Mouse (Mus musculus) CH12.LX (cell line): ENCODE results near the gene Ppp6r1. TPM values are rescaled to one million over a fixed set of nuclear protein-coding genes. Genes with fewer than 3 reads are reported as not detected.

Experiments used
- DNase-seq: peaks from one replicate; pipeline ENCODE4 v3.0.0-alpha.2; 2013; ENCODE audit errors: extremely low read depth
- H3K27ac ChIP-seq: 2 replicates; pipeline ENCODE4 v1.5.1; 2012; ENCODE audit warnings: low read depth, mild to moderate bottlenecking, control low read depth, moderate library complexity; ENCODE audit not compliant: insufficient read depth
- H3K27me3 ChIP-seq: replicated peaks from 2 replicates; pipeline ENCODE3; 2012; ENCODE audit warnings: inconsistent platforms
- H3K36me3 ChIP-seq, 2 experiments: replicated peaks in 1 of 2; 2 replicates each; pipeline versions ENCODE3 to v1.6.1; 2012; ENCODE audit warnings: inconsistent platforms in 1 of 2, low read length in 1 of 2, mild to moderate bottlenecking in 1 of 2, mixed read lengths in 1 of 2, moderate library complexity in 1 of 2; ENCODE audit not compliant: control insufficient read depth in 1 of 2, insufficient read depth in 1 of 2
- H3K4me1 ChIP-seq, 2 experiments: 2 replicates each; pipeline ENCODE4 v1.6.1; 2012; ENCODE audit warnings: inconsistent platforms in 1 of 2, moderate library complexity in 1 of 2; ENCODE audit not compliant: insufficient read depth in 2 of 2, control insufficient read depth in 1 of 2
- H3K4me2 ChIP-seq: 2 replicates; pipeline ENCODE4 v1.6.1; 2012; ENCODE audit warnings: low read depth, mild to moderate bottlenecking, control low read depth; ENCODE audit not compliant: poor library complexity, insufficient read depth, severe bottlenecking
- H3K4me3 ChIP-seq, 3 experiments: fragments of 150-350 bp in 1 of 3; sonication (generic) in 1 of 3; replicated peaks in 1 of 3; 2 replicates each; pipeline versions ENCODE3 to v1.5.1; 2011 to 2012; ENCODE audit warnings: low read depth in 2 of 3, low read length in 2 of 3, mild to moderate bottlenecking in 2 of 3, moderate library complexity in 2 of 3, control low read depth in 1 of 3, improper control_type of control experiment in 1 of 3, inconsistent platforms in 1 of 3, mixed read lengths in 1 of 3; ENCODE audit not compliant: poor library complexity in 1 of 3
- H3K79me2 ChIP-seq: replicated peaks from 2 replicates; pipeline ENCODE4 v1.6.1; 2012; ENCODE audit warnings: mild to moderate bottlenecking, moderate library complexity; ENCODE audit not compliant: control insufficient read depth, poor library complexity, insufficient read depth, severe bottlenecking; ENCODE audit errors: extremely low read depth
- H3K9ac ChIP-seq: 2 replicates; pipeline ENCODE4 v1.6.1; 2012; ENCODE audit warnings: low read depth, mild to moderate bottlenecking, control low read depth, moderate library complexity; ENCODE audit not compliant: insufficient read depth
- H3K9me3 ChIP-seq: replicated peaks from 2 replicates; pipeline ENCODE3; 2012; ENCODE audit warnings: low read length, inconsistent platforms, mixed read lengths
- BHLHE40 ChIP-seq: IDR thresholded peaks from 2 replicates; pipeline ENCODE4 v1.6.1; 2011; ENCODE audit warnings: mild to moderate bottlenecking, low read depth, low read length, improper control_type of control experiment
- CHD1 ChIP-seq: IDR thresholded peaks from 2 replicates; pipeline ENCODE4 v1.6.1; 2012; ENCODE audit warnings: low read depth, low read length, improper control_type of control experiment, inconsistent platforms
- CHD2 ChIP-seq: IDR thresholded peaks from 2 replicates; pipeline ENCODE4 v1.6.1; 2011; ENCODE audit warnings: low read length, improper control_type of control experiment
- ELF1 ChIP-seq: IDR thresholded peaks from 2 replicates; pipeline ENCODE4 v1.6.1; 2014; ENCODE audit warnings: low read depth, mild to moderate bottlenecking, inconsistent platforms, low read length, improper control_type of control experiment
- EP300 ChIP-seq: IDR thresholded peaks from 2 replicates; pipeline ENCODE4 v1.6.1; 2011; ENCODE audit warnings: low read length, improper control_type of control experiment
- ETS1 ChIP-seq: conservative IDR thresholded peaks from 2 replicates; pipeline ENCODE4 v1.6.1; 2012; ENCODE audit warnings: low read depth, mild to moderate bottlenecking, inconsistent platforms, low read length, improper control_type of control experiment, moderate library complexity
- GABPA ChIP-seq: IDR thresholded peaks from 2 replicates; pipeline ENCODE4 v1.6.1; 2012; ENCODE audit warnings: low read depth, low read length, improper control_type of control experiment, inconsistent platforms; ENCODE audit not compliant: insufficient replicate concordance
- HCFC1 ChIP-seq: IDR thresholded peaks from 2 replicates; pipeline ENCODE4 v1.6.1; 2012; ENCODE audit warnings: low read depth, mild to moderate bottlenecking, inconsistent platforms, low read length, improper control_type of control experiment
- IRF4 ChIP-seq: IDR thresholded peaks from 2 replicates; pipeline ENCODE4 v1.6.1; 2014; ENCODE audit warnings: low read depth, mild to moderate bottlenecking, inconsistent platforms, low read length, improper control_type of control experiment
- JUN ChIP-seq: IDR thresholded peaks from 2 replicates; pipeline ENCODE4 v1.6.1; 2011; ENCODE audit warnings: low read depth, mild to moderate bottlenecking, low read length, improper control_type of control experiment, moderate library complexity; ENCODE audit not compliant: insufficient read depth
- MAFK ChIP-seq: IDR thresholded peaks from 2 replicates; pipeline ENCODE4 v1.6.1; 2011; ENCODE audit warnings: low read length, improper control_type of control experiment; ENCODE audit not compliant: insufficient replicate concordance
- MAX ChIP-seq: IDR thresholded peaks from 2 replicates; pipeline ENCODE4 v1.6.1; 2011; ENCODE audit warnings: low read length, improper control_type of control experiment
- MAZ ChIP-seq: IDR thresholded peaks from 2 replicates; pipeline ENCODE4 v1.6.1; 2012; ENCODE audit warnings: low read depth, mild to moderate bottlenecking, inconsistent platforms, low read length, improper control_type of control experiment, moderate library complexity
- MXI1 ChIP-seq: IDR thresholded peaks from 2 replicates; pipeline ENCODE4 v1.6.1; 2011; ENCODE audit warnings: mild to moderate bottlenecking, low read depth, low read length, improper control_type of control experiment
- MYC ChIP-seq: IDR thresholded peaks from 2 replicates; pipeline ENCODE4 v1.6.1; 2011; ENCODE audit warnings: low read depth, mild to moderate bottlenecking, improper control_type of control experiment, low read length
- NELFE ChIP-seq: IDR thresholded peaks from 2 replicates; pipeline ENCODE4 v1.6.1; 2011; ENCODE audit warnings: low read depth, low read length, improper control_type of control experiment
- NRF1 ChIP-seq: IDR thresholded peaks from 2 replicates; pipeline ENCODE4 v1.6.1; 2014; ENCODE audit warnings: low read depth, mild to moderate bottlenecking, inconsistent platforms, low read length, improper control_type of control experiment, moderate library complexity
- PAX5 ChIP-seq: IDR thresholded peaks from 2 replicates; pipeline ENCODE4 v1.6.1; 2012; ENCODE audit warnings: low read length, inconsistent platforms, mixed read lengths
- POLR2AphosphoS2 ChIP-seq: IDR thresholded peaks from 2 replicates; pipeline ENCODE4 v1.6.1; 2011; ENCODE audit warnings: low read depth, low read length, improper control_type of control experiment
- RCOR1 ChIP-seq: conservative IDR thresholded peaks from 2 replicates; pipeline ENCODE4 v1.6.1; 2012; ENCODE audit warnings: low read depth, mild to moderate bottlenecking, inconsistent platforms, low read length, improper control_type of control experiment
- SIN3A ChIP-seq: IDR thresholded peaks from 2 replicates; pipeline ENCODE4 v1.6.1; 2012; ENCODE audit warnings: low read length, improper control_type of control experiment, inconsistent platforms
- TBP ChIP-seq: conservative IDR thresholded peaks from 2 replicates; pipeline ENCODE4 v1.6.1; 2011; ENCODE audit warnings: low read depth, low read length, improper control_type of control experiment
- TCF12 ChIP-seq: IDR thresholded peaks from 2 replicates; pipeline ENCODE4 v1.6.1; 2014; ENCODE audit warnings: low read depth, mild to moderate bottlenecking, inconsistent platforms, low read length, improper control_type of control experiment
- UBTF ChIP-seq: IDR thresholded peaks from 2 replicates; pipeline ENCODE4 v1.6.1; 2012; ENCODE audit warnings: low read depth, mild to moderate bottlenecking, inconsistent platforms, low read length, improper control_type of control experiment, moderate library complexity
- USF1 ChIP-seq: IDR thresholded peaks from 2 replicates; pipeline ENCODE4 v1.6.1; 2014; ENCODE audit warnings: low read depth, mild to moderate bottlenecking, inconsistent platforms, low read length, improper control_type of control experiment
- USF2 ChIP-seq: conservative IDR thresholded peaks from 2 replicates; pipeline ENCODE4 v1.6.1; 2011; ENCODE audit warnings: low read depth, low read length, improper control_type of control experiment
- ZC3H11A ChIP-seq: IDR thresholded peaks from 2 replicates; pipeline ENCODE4 v1.6.1; 2012; ENCODE audit warnings: low read depth, mild to moderate bottlenecking, inconsistent platforms, low read length, improper control_type of control experiment
- ZKSCAN1 ChIP-seq: IDR thresholded peaks from 2 replicates; pipeline ENCODE4 v1.6.1; 2012; ENCODE audit warnings: low read depth, inconsistent platforms, low read length, improper control_type of control experiment, borderline replicate concordance
- ZMIZ1 ChIP-seq: IDR thresholded peaks from 2 replicates; pipeline ENCODE4 v1.6.1; 2012; ENCODE audit warnings: low read depth, mild to moderate bottlenecking, inconsistent platforms, low read length, improper control_type of control experiment
- dilution Hi-C: fragments of 300-500 bp; cut with MboI; formaldehyde crosslinking; loops from 2 replicates; pipeline ENCODE4 v1.14.3; 2020; ENCODE audit warnings: low sequenced_read_pairs; ENCODE audit not compliant: extremely low pct_unique_long_range_greater_than_20kb, extremely low pct_ligation_motif_present
- in situ Hi-C: fragments of 300-500 bp; cut with MboI; formaldehyde crosslinking; loops from 3 replicates; pipeline ENCODE4 v1.14.3; 2019; ENCODE audit warnings: low sequenced_read_pairs, low pct_ligation_motif_present, low pct_unique_long_range_greater_than_20kb, mixed read lengths
- polyA plus RNA-seq: library from polyadenylated mRNA; unstranded; fragments of >175 nt; gene quantifications from 2 replicates; pipeline ENCODE4 v1.2.1, GENCODE M21; 2012; ENCODE audit warnings: low read depth; ENCODE audit not compliant: insufficient read length
- total RNA-seq, 2 experiments: library from RNA; depleted of rRNA; stranded (reverse); fragments of 300-350 nt in 1 of 2; fragments of >200 nt in 1 of 2; gene quantifications; 2 replicates each; pipeline ENCODE4 v1.2.3; 2012 to 2014

The Ppp6r1 gene
- total and polyA plus RNA-seq, 3 experiments: 59.2 to 118 (median 85.6) TPM

DNA sequence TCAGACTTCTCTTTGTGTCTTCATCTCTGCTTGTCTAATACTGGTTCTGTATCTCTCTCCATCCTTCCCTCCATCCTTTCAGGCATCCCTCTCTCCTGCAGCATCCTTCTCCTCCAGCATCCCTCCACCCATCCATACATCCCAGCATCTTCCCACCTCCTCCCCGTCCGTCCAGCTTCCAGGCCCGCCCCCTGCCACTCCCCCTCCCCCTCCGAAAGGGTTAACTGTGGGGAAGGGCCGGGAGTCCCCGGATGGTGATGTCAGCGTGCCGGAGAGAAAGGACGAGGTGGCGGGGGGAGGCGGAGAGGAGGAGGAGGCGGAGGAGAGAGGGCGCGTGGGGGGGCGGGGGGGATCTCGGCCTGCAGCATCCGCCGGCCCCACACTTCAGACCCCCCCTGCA, 31.6 kb upstream of the Ppp6r1 start, which contains the start of gene Brsk1:
Brsk1 (plus strand) TSS at position 218 of the 400 bp plus-strand sequence.
- no peak for DNase-seq
- H3K27ac ChIP-seq: no peak within 1 kb of the TSS
- H3K4me3 ChIP-seq: no peak within 1 kb of the TSS
- no peaks in the 10 kb centered on the region for H3K4me1 ChIP-seq
- in situ Hi-C loops (no loop called here), dilution Hi-C loops (no loop called here)
- H3K9ac ChIP-seq: no peak within 1 kb of the TSS
- H3K79me2 ChIP-seq: no peaks in the 10 kb centered on the region
- H3K4me2 ChIP-seq: no peak within 1 kb of the TSS; the same call in 1 of the 2 replicates
- peaks cover 3% of the 10 kb centered on the region for H3K27me3 ChIP-seq
- H3K9me3 ChIP-seq: no peaks in the 10 kb centered on the region
- no peaks in the 10 kb centered on the region for H3K36me3 ChIP-seq
- TF ChIP-seq USF1: no peak
- no peak for TF ChIP-seq BHLHE40
- TF ChIP-seq JUN: no peak
- no peak for TF ChIP-seq ZC3H11A
- TF ChIP-seq MXI1: no peak
- TF ChIP-seq CHD1: no peak
- TF ChIP-seq NELFE: no peak
- no peak for TF ChIP-seq TBP
- TF ChIP-seq UBTF: no peak
- TF ChIP-seq IRF4: no peak
- TF ChIP-seq MAZ: no peak
- TF ChIP-seq PAX5: no peak
- no peak for TF ChIP-seq ZKSCAN1
- no peak for TF ChIP-seq MYC
- TF ChIP-seq ELF1: no peak
- TF ChIP-seq GABPA: no peak
- no peak for TF ChIP-seq HCFC1
- TF ChIP-seq NRF1: no peak
- no peak for TF ChIP-seq POLR2AphosphoS2

DNA sequence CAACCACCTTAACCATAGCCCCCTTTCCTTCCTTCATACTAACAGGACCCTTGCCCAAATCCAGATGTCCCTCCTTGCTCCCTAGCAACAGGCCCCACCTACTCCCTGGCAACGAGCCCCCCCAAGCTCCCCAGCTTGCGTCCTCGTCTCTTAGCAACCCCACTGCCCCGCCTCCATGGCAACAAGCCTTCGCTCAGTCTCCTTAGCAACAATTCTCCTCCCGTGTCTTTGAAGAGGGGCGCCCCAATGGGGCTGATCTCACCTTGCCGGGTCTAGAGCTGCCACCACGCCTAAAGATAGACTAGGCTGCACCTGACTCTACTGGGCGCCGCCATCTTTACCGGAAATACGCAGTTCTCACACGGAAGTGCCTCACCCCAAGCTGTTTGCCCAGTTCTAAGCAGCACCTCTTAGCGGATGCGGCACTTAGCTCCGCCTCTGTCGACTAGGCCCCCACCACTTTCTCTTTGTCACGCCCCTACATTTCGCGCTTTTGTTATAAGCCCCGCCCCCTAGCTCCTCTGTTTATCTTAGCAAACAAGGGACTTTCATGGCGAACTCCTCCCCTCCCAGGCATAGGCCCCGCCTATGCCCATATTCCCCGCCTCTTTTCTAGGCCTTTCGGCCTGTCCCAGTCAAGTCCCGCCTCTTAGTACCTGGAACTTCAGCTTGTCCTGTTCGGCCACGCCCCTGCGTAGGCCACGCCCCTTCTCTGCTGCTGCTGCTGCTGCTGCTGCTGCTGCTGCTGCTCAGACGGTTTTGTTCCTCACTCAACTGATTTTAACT, 26.0 kb upstream of the Ppp6r1 start, which contains the start of gene Hspbp1:
Hspbp1 (minus strand) TSS at position 437 of the 786 bp plus-strand sequence.
- Histone ChIP-seq H3K9ac (peak within 1 kb of the TSS; percentile 44), H3K27ac (peak within 1 kb of the TSS; percentile 13), H3K27me3 (no peaks in the 10 kb centered on the region), H3K4me3 (peak within 1 kb of the TSS; percentile 80 to 97 (median 91)), H3K4me1 (peaks cover 0 to 18% of the 10 kb centered on the region in 2 experiments; a peak in 2 of 4 replicates), H3K4me2 (peak within 1 kb of the TSS; percentile 78), H3K79me2 (peaks cover 3% of the 10 kb centered on the region; the same call in 1 of the 2 replicates), H3K36me3 (peaks cover 22 to 25% of the 10 kb centered on the region in 2 experiments), H3K9me3 (no peaks in the 10 kb centered on the region)
- in situ Hi-C loops (no loop called here), dilution Hi-C loops (no loop called here)
- DNase-seq: peak; percentile 99
- no peak for TF ChIP-seq ETS1
- TF ChIP-seq POLR2AphosphoS2: no peak
- TF ChIP-seq USF1: no peak
- TF ChIP-seq RCOR1: no peak
- TF ChIP-seq TBP: 0 out of 2 replicates have a peak, but pooled peaks have one; percentile 39
- TF ChIP-seq BHLHE40: peak; percentile 35
- peak; percentile 59 for TF ChIP-seq TCF12
- peak; percentile 55; the same call in 1 of the 2 replicates for TF ChIP-seq MAX
- no peak for TF ChIP-seq MAFK
- TF ChIP-seq ZC3H11A: no peak
- no peak for TF ChIP-seq USF2
- TF ChIP-seq CHD2: no peak
- peak; percentile 93 for TF ChIP-seq SIN3A
- TF ChIP-seq PAX5: no peak
- TF ChIP-seq NRF1: peak; percentile 46
- no peak for TF ChIP-seq EP300
- peak; percentile 92 for TF ChIP-seq MXI1
- TF ChIP-seq MAZ: peak; percentile 87; the same call in 1 of the 2 replicates
- TF ChIP-seq NELFE: peak; percentile 71
- no peak for TF ChIP-seq ZMIZ1
